Mouse (Mus musculus): ENCODE results near the gene Olfr594. TPM values are rescaled to one million over a fixed set of nuclear protein-coding genes. Genes with fewer than 3 reads are reported as not detected.
"Not testable (repeated sequence)": the region's sequence is repeated elsewhere in the genome, so short reads cannot be mapped to it uniquely, and the experiment has no call there.

Olfr594 gene
- total and polyA plus RNA-seq, 3 experiments: not detected

DNA sequence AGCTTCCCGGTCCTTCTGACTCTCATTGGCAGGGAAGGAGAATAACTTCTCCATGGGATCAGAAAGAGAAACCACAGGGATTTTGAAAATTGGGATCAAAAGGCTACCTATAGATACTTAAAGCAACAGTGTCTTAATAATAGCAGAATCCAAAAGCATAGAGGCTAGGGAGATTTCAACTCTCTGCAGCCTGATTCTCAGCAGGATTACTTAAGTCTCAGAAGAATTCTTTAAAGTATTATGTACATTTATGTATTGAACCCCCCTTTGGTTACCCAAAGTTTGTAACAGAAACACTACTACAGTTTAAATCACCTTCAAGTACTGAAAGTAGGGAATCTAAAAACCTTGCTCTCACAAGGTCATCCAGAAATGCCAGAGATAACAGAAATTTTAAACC is 38.6 kb upstream of the Olfr594 start, which contains the start of gene Olfr591:
Gene Olfr591 (minus strand): TSS at position 101 of the 400 bp plus-strand sequence.
- dilution Hi-C loops (cut with MboI; ENCODE audit: extremely low pct_ligation_motif_present, extremely low pct_unique_long_range_greater_than_20kb, low sequenced_read_pairs) (no loop called here), in situ Hi-C loops (cut with MboI; ENCODE audit: low pct_ligation_motif_present, low pct_unique_long_range_greater_than_20kb, low sequenced_read_pairs) (no loop called here)
- H3K9me3 ChIP-seq (replicated peaks; ENCODE audit: low read length): peaks cover 6% of the 10 kb centered on the region
- no peaks in the 10 kb centered on the region for H3K4me1 ChIP-seq (ENCODE audit: control insufficient read depth in 1 of 2, insufficient read depth in 2 of 2)
- H3K36me3 ChIP-seq (replicated peaks in 1 of 2; ENCODE audit: control insufficient read depth in 1 of 2, insufficient read depth in 1 of 2, low read length in 1 of 2): no peaks in the 10 kb centered on the region
- no peak within 1 kb of the TSS for H3K4me3 ChIP-seq (replicated peaks in 1 of 3; ENCODE audit: low read depth in 2 of 3, low read length in 2 of 3, poor library complexity in 1 of 3)
- H3K79me2 ChIP-seq (replicated peaks; ENCODE audit: control insufficient read depth, extremely low read depth, insufficient read depth, poor library complexity, severe bottlenecking): no peaks in the 10 kb centered on the region
- H3K9ac ChIP-seq (ENCODE audit: insufficient read depth, low read depth): no peak within 1 kb of the TSS
- TF ChIP-seq HCFC1 (IDR thresholded peaks at IDR 0.05; ENCODE audit: low read depth, low read length) (no peak), NRF1 (IDR thresholded peaks at IDR 0.05; ENCODE audit: low read depth, low read length) (no peak), MXI1 (IDR thresholded peaks at IDR 0.05; ENCODE audit: low read depth, low read length) (no peak), EP300 (IDR thresholded peaks at IDR 0.05; ENCODE audit: low read length) (no peak), TCF12 (IDR thresholded peaks at IDR 0.05; ENCODE audit: low read depth, low read length) (no peak), E2F4 (IDR thresholded peaks at IDR 0.05; ENCODE audit: insufficient replicate concordance, low read depth, low read length) (no peak), JUND (conservative IDR thresholded peaks at IDR 0.05; ENCODE audit: low read depth, low read length) (no peak), ZKSCAN1 (IDR thresholded peaks at IDR 0.05; ENCODE audit: borderline replicate concordance, low read depth, low read length) (no peak), USF2 (conservative IDR thresholded peaks at IDR 0.05; ENCODE audit: low read depth, low read length) (no peak), GABPA (IDR thresholded peaks at IDR 0.05; ENCODE audit: insufficient replicate concordance, low read depth, low read length) (no peak), CTCF (conservative IDR thresholded peaks at IDR 0.05 in 1 of 2, IDR thresholded peaks at IDR 0.05 in 1 of 2; ENCODE audit: low read depth in 2 of 2, low read length in 2 of 2) (no peak), MAFK (IDR thresholded peaks at IDR 0.05; ENCODE audit: insufficient replicate concordance, low read length) (no peak), MYC (IDR thresholded peaks at IDR 0.05; ENCODE audit: low read depth, low read length) (no peak)
- H3K27me3 ChIP-seq (replicated peaks): no peaks in the 10 kb centered on the region
- no peak within 1 kb of the TSS for H3K4me2 ChIP-seq (ENCODE audit: insufficient read depth, low read depth, poor library complexity, severe bottlenecking)
- no peak within 1 kb of the TSS for H3K27ac ChIP-seq (ENCODE audit: insufficient read depth, low read depth)
- DNase-seq (ENCODE audit: extremely low read depth): no peak

DNA sequence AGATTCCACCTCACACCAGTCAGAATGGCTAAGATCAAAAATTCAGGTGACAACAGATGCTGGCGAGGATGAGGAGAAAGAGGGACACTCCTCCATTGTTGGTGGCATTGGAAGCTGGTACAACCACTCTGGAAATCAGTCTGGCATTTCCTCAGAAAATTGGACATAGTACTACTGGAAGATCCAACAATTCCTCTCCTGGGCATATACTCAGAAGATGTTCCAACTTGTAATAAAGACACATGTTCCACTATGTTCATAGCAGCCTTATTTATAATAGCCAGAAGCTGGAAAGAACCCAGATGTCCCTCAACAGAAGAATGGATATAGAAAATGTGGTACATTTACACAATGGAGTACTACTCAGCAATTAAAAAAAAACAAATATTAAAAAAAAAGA is 32.3 kb upstream of the Olfr594 start, which contains the start of gene Olfr592:
Gene Olfr592 (plus strand): TSS at position 301 of the 400 bp plus-strand sequence.
- dilution Hi-C loops (cut with MboI; ENCODE audit: extremely low pct_ligation_motif_present, extremely low pct_unique_long_range_greater_than_20kb, low sequenced_read_pairs); DNase-seq (ENCODE audit: extremely low read depth); H3K4me3 ChIP-seq (replicated peaks in 1 of 3; ENCODE audit: low read depth in 2 of 3, low read length in 2 of 3, poor library complexity in 1 of 3); H3K36me3 ChIP-seq (replicated peaks in 1 of 2; ENCODE audit: control insufficient read depth in 1 of 2, insufficient read depth in 1 of 2, low read length in 1 of 2); H3K27me3 ChIP-seq (replicated peaks); H3K79me2 ChIP-seq (replicated peaks; ENCODE audit: control insufficient read depth, extremely low read depth, insufficient read depth, poor library complexity, severe bottlenecking); H3K9me3 ChIP-seq (replicated peaks; ENCODE audit: low read length); H3K4me1 ChIP-seq (ENCODE audit: control insufficient read depth in 1 of 2, insufficient read depth in 2 of 2); H3K9ac ChIP-seq (ENCODE audit: insufficient read depth, low read depth); in situ Hi-C loops (cut with MboI; ENCODE audit: low pct_ligation_motif_present, low pct_unique_long_range_greater_than_20kb, low sequenced_read_pairs); H3K27ac ChIP-seq (ENCODE audit: insufficient read depth, low read depth); H3K4me2 ChIP-seq (ENCODE audit: insufficient read depth, low read depth, poor library complexity, severe bottlenecking): not testable (repeated sequence)

DNA sequence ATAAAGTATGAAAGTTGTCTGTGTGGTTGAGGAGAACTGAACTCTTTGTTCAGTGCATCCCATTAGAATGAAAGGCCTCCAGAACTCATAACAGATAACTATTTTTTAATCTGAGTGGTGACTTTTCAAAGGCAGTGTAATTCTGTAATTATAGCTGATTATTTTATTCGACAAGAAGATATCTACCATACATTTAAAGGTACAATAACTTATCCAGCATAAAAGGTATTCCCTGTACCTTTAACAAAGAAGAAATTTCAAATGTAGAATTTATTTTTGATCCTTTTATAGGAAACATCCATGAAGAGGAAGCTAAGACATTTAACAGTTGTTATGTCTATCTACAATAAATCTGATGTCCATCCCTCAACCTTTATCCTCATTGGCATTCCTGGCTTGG is 5.2 kb upstream of the Olfr594 start, which contains the start of gene Olfr593:
Gene Olfr593 (plus strand): TSS at position 301 of the 400 bp plus-strand sequence.
- Histone ChIP-seq H3K27me3 (replicated peaks) (no peaks in the 10 kb centered on the region), H3K4me3 (replicated peaks in 1 of 3; ENCODE audit: low read depth in 2 of 3, low read length in 2 of 3, poor library complexity in 1 of 3) (no peak within 1 kb of the TSS), H3K9ac (ENCODE audit: insufficient read depth, low read depth) (no peak within 1 kb of the TSS), H3K27ac (ENCODE audit: insufficient read depth, low read depth) (no peak within 1 kb of the TSS), H3K9me3 (replicated peaks; ENCODE audit: low read length) (no peaks in the 10 kb centered on the region), H3K4me2 (ENCODE audit: insufficient read depth, low read depth, poor library complexity, severe bottlenecking) (no peak within 1 kb of the TSS), H3K36me3 (replicated peaks in 1 of 2; ENCODE audit: control insufficient read depth in 1 of 2, insufficient read depth in 1 of 2, low read length in 1 of 2) (no peaks in the 10 kb centered on the region), H3K4me1 (ENCODE audit: control insufficient read depth in 1 of 2, insufficient read depth in 2 of 2) (no peaks in the 10 kb centered on the region), H3K79me2 (replicated peaks; ENCODE audit: control insufficient read depth, extremely low read depth, insufficient read depth, poor library complexity, severe bottlenecking) (no peaks in the 10 kb centered on the region)
- in situ Hi-C loops (cut with MboI; ENCODE audit: low pct_ligation_motif_present, low pct_unique_long_range_greater_than_20kb, low sequenced_read_pairs) (no loop called here), dilution Hi-C loops (cut with MboI; ENCODE audit: extremely low pct_ligation_motif_present, extremely low pct_unique_long_range_greater_than_20kb, low sequenced_read_pairs) (no loop called here)
- no peak for DNase-seq (ENCODE audit: extremely low read depth)
- TF ChIP-seq UBTF (IDR thresholded peaks at IDR 0.05; ENCODE audit: low read depth, low read length): no peak
- TF ChIP-seq ZC3H11A (IDR thresholded peaks at IDR 0.05; ENCODE audit: low read depth, low read length): no peak
- no peak for TF ChIP-seq USF2 (conservative IDR thresholded peaks at IDR 0.05; ENCODE audit: low read depth, low read length)
- no peak for TF ChIP-seq MEF2A (IDR thresholded peaks at IDR 0.05; ENCODE audit: borderline replicate concordance, low read depth, low read length)
- TF ChIP-seq KAT2A (IDR thresholded peaks at IDR 0.05; ENCODE audit: insufficient replicate concordance, low read length): no peak
- TF ChIP-seq ZNF384 (IDR thresholded peaks at IDR 0.05; ENCODE audit: low read depth, low read length): no peak
- TF ChIP-seq ZKSCAN1 (IDR thresholded peaks at IDR 0.05; ENCODE audit: borderline replicate concordance, low read depth, low read length): no peak
- no peak for TF ChIP-seq SIN3A (IDR thresholded peaks at IDR 0.05; ENCODE audit: low read length)
- no peak for TF ChIP-seq GABPA (IDR thresholded peaks at IDR 0.05; ENCODE audit: insufficient replicate concordance, low read depth, low read length)
- no peak for TF ChIP-seq POLR2AphosphoS2 (IDR thresholded peaks at IDR 0.05; ENCODE audit: low read depth, low read length)
- no peak for TF ChIP-seq CTCF (conservative IDR thresholded peaks at IDR 0.05 in 1 of 2, IDR thresholded peaks at IDR 0.05 in 1 of 2; ENCODE audit: low read depth in 2 of 2, low read length in 2 of 2)
- no peak for TF ChIP-seq BHLHE40 (IDR thresholded peaks at IDR 0.05; ENCODE audit: low read depth, low read length)
- TF ChIP-seq TBP (conservative IDR thresholded peaks at IDR 0.05; ENCODE audit: low read depth, low read length): no peak
- no peak for TF ChIP-seq POLR2A (IDR thresholded peaks at IDR 0.05; ENCODE audit: low read depth, low read length)
- no peak for TF ChIP-seq SMC3 (IDR thresholded peaks at IDR 0.05; ENCODE audit: low read depth, low read length)
- no peak for TF ChIP-seq MAX (IDR thresholded peaks at IDR 0.05; ENCODE audit: low read length)
- no peak for TF ChIP-seq MYC (IDR thresholded peaks at IDR 0.05; ENCODE audit: low read depth, low read length)
- no peak for TF ChIP-seq E2F4 (IDR thresholded peaks at IDR 0.05; ENCODE audit: insufficient replicate concordance, low read depth, low read length)
- TF ChIP-seq ETS1 (conservative IDR thresholded peaks at IDR 0.05; ENCODE audit: low read depth, low read length): no peak

All from CH12.LX (cell line).